Mouse (Mus musculus): ENCODE results near the gene Gm4559. TPM values are rescaled to one million over a fixed set of nuclear protein-coding genes. Genes with fewer than 3 reads are reported as not detected.
A peak's percentile ranks its signal among the peaks of the same experiment; 100 is the strongest.
"Not testable (repeated sequence)": the region's sequence is repeated elsewhere in the genome, so short reads cannot be mapped to it uniquely, and the experiment has no call there.

Gm4559 gene
- polyA plus RNA-seq, 1 experiment = not detected

DNA sequence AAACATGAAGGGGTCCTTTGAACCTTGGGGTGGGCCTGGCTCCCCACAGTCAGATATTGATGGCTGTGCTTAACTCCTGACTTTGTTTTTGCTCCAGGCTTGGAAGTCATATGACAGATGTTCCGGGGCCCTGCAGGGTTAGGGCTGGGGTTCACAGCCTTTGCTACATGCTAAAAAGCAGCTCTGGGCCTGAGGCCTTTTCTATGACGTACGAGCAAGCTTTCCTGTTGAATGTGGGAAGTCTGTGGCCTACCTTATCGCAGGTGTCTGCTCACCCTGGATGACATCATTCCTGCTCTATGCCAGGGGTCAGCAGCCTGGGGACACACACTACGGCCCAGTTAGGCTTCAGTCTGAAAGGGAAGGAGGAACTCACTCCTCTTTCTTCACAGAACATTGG is 43.1 kb upstream of the Gm4559 start:
- Histone ChIP-seq H3K4me1 (ENCODE audit: control insufficient read depth, insufficient read depth, low read length) (no peaks in the 10 kb centered on the region), H3K9ac (ENCODE audit: low read depth, poor library complexity, severe bottlenecking) (no peak overlapping the region), H3K27me3 (ENCODE audit: control insufficient read depth, insufficient read depth, low read length, poor library complexity, severe bottlenecking) (no peaks in the 10 kb centered on the region), H3K9me3 (replicated peaks; ENCODE audit: control insufficient read depth, insufficient read depth, low read length, poor library complexity, severe bottlenecking) (no peaks in the 10 kb centered on the region), H3K27ac (ENCODE audit: insufficient read depth, low read length) (no peak overlapping the region), H3K36me3 (ENCODE audit: control insufficient read depth, insufficient read depth, low read length, poor library complexity, severe bottlenecking) (no peaks in the 10 kb centered on the region), H3K4me3 (ENCODE audit: low read depth, low read length) (no peak overlapping the region)
- TF ChIP-seq EP300 (IDR thresholded peaks at IDR 0.05; ENCODE audit: insufficient read depth, low read depth, low read length) (no peak), POLR2A (IDR thresholded peaks at IDR 0.05; ENCODE audit: insufficient read depth, low read length) (no peak), CTCF (IDR thresholded peaks at IDR 0.05; ENCODE audit: low read depth, low read length) (no peak)

DNA sequence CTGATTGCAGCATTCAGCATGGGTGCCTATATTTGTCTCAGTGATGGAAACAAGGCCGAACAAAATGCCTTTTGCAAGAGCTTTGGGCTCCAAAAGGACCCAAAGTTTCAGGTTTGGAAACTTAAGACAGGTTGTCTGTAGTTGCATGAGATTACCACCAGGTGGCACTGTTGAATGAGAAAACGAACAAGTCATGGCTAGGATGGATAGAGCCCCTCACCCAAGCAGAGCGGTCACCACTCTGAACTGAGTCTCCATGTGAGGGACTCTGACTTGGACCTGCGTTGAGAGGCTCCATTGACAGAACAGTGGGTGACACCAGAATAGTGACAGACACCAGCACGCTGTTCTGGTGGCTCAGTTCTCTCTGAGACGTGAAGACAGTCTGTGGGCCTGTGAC is 42.4 kb upstream of the Gm4559 start:
- Histone ChIP-seq H3K4me3 (ENCODE audit: low read depth, low read length) (no peak overlapping the region), H3K4me1 (ENCODE audit: control insufficient read depth, insufficient read depth, low read length) (no peaks in the 10 kb centered on the region), H3K9ac (ENCODE audit: low read depth, poor library complexity, severe bottlenecking) (no peak overlapping the region), H3K9me3 (replicated peaks; ENCODE audit: control insufficient read depth, insufficient read depth, low read length, poor library complexity, severe bottlenecking) (no peaks in the 10 kb centered on the region), H3K36me3 (ENCODE audit: control insufficient read depth, insufficient read depth, low read length, poor library complexity, severe bottlenecking) (no peaks in the 10 kb centered on the region), H3K27me3 (ENCODE audit: control insufficient read depth, insufficient read depth, low read length, poor library complexity, severe bottlenecking) (no peaks in the 10 kb centered on the region), H3K27ac (ENCODE audit: insufficient read depth, low read length) (no peak overlapping the region)
- TF ChIP-seq EP300 (IDR thresholded peaks at IDR 0.05; ENCODE audit: insufficient read depth, low read depth, low read length) (no peak), CTCF (IDR thresholded peaks at IDR 0.05; ENCODE audit: low read depth, low read length) (peak; percentile 48)

DNA sequence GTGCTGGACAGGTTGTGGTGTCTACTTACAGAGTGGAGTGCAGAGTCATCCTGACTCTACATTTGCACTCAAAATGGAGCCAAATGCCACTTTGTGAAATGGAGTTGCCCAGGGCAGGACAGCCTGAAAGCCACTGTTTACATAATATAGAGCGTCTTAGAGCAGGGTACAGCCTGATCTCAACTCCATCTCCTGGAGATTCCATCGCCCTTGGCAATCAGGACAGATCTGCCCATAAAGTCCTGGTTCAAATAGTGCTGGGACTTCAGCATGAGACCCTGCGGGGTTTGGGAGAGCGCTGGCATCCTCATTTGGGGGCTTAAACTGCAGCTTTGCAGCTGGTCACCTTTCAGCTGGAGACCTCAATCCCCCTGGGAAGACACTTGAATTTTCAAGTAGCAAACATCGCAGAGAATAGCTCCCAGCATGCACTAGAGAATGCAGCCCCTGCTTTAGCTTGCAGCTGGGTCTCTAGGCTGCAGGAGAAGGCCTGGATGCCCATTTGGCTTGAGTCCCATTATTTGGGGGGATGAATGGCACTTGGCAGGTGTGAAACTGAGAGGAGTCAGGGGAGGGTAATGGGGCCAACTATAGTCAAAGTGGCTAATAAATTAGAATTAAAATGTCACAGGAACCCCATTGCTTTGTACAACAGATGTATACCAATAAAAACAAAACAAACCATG is 40.6 kb upstream of the Gm4559 start:
- TF ChIP-seq EP300 (IDR thresholded peaks at IDR 0.05; ENCODE audit: insufficient read depth, low read depth, low read length) (no peak), POLR2A (IDR thresholded peaks at IDR 0.05; ENCODE audit: insufficient read depth, low read length) (no peak), CTCF (IDR thresholded peaks at IDR 0.05; ENCODE audit: low read depth, low read length) (no peak)
- H3K27me3 ChIP-seq (ENCODE audit: control insufficient read depth, insufficient read depth, low read length, poor library complexity, severe bottlenecking) = no peaks in the 10 kb centered on the region
- no peak overlapping the region for H3K9ac ChIP-seq (ENCODE audit: low read depth, poor library complexity, severe bottlenecking)
- no peaks in the 10 kb centered on the region for H3K36me3 ChIP-seq (ENCODE audit: control insufficient read depth, insufficient read depth, low read length, poor library complexity, severe bottlenecking)
- H3K9me3 ChIP-seq (replicated peaks; ENCODE audit: control insufficient read depth, insufficient read depth, low read length, poor library complexity, severe bottlenecking) = no peaks in the 10 kb centered on the region
- no peak overlapping the region for H3K27ac ChIP-seq (ENCODE audit: insufficient read depth, low read length)
- H3K4me3 ChIP-seq (ENCODE audit: low read depth, low read length) = no peak overlapping the region
- H3K4me1 ChIP-seq (ENCODE audit: control insufficient read depth, insufficient read depth, low read length) = no peaks in the 10 kb centered on the region

DNA sequence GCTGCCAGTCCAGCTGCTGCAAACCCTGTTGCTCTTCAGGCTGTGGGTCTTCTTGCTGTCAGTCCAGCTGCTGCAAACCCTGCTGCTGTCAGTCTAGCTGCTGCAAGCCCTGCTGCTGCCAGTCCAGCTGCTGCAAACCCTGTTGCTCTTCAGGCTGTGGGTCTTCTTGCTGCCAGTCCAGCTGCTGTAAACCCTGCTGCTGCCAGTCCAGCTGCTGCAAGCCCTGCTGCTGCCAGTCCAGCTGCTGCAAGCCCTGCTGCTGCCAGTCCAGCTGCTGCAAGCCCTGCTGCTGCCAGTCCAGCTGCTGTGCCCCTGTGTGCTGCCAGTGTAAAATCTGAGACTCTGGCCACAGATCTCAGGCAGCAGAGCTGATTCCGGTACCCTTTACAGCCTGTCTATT is 29.8 kb upstream of the Gm4559 start:
- not testable (repeated sequence) for H3K4me1 ChIP-seq (ENCODE audit: control insufficient read depth, insufficient read depth, low read length); H3K4me3 ChIP-seq (ENCODE audit: low read depth, low read length); H3K9me3 ChIP-seq (replicated peaks; ENCODE audit: control insufficient read depth, insufficient read depth, low read length, poor library complexity, severe bottlenecking); H3K27ac ChIP-seq (ENCODE audit: insufficient read depth, low read length); H3K36me3 ChIP-seq (ENCODE audit: control insufficient read depth, insufficient read depth, low read length, poor library complexity, severe bottlenecking); H3K27me3 ChIP-seq (ENCODE audit: control insufficient read depth, insufficient read depth, low read length, poor library complexity, severe bottlenecking); H3K9ac ChIP-seq (ENCODE audit: low read depth, poor library complexity, severe bottlenecking)

GRCm38 (mm10) chr7:142303249-142303648 is 29.1 kb upstream of the Gm4559 start, which contains the start of gene Krtap5-4:
Gene Krtap5-4, plus strand, starts transcription at chr7:142303549.
- Histone ChIP-seq H3K36me3 (ENCODE audit: control insufficient read depth, insufficient read depth, low read length, poor library complexity, severe bottlenecking) (no peaks in the 10 kb centered on the region), H3K9me3 (replicated peaks; ENCODE audit: control insufficient read depth, insufficient read depth, low read length, poor library complexity, severe bottlenecking) (no peaks in the 10 kb centered on the region), H3K4me1 (ENCODE audit: control insufficient read depth, insufficient read depth, low read length) (no peaks in the 10 kb centered on the region), H3K9ac (ENCODE audit: low read depth, poor library complexity, severe bottlenecking) (no peak within 1 kb of the TSS), H3K27me3 (ENCODE audit: control insufficient read depth, insufficient read depth, low read length, poor library complexity, severe bottlenecking) (no peaks in the 10 kb centered on the region; the same call in 1 of the 2 replicates), H3K4me3 (ENCODE audit: low read depth, low read length) (no peak within 1 kb of the TSS), H3K27ac (ENCODE audit: insufficient read depth, low read length) (no peak within 1 kb of the TSS)
- no peak for TF ChIP-seq EP300 (IDR thresholded peaks at IDR 0.05; ENCODE audit: insufficient read depth, low read depth, low read length)

DNA sequence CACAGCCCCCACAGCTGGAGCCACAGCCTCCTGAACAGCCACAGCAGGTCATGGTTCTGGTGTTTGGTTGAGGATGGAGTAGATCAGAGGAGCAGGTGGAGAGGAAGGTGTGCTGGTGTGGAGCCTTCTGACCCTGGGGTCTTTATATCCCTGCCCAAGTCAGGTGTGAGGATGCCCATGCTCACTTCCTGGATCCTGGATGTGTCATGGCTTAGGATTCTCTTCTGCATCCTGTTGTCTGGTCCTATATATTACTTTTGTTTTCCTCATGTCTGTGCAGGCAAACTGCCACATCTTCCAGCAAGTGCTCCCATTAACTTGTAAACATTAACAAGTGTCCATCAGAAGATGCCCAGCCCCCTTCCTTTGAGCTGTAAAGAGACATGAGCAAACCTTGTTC is 22.9 kb upstream of the Gm4559 start, which contains the start of gene Krtap5-1:
Krtap5-1 (minus strand) TSS at position 101 of the 400 bp plus-strand sequence.
- H3K4me1 ChIP-seq (ENCODE audit: control insufficient read depth, insufficient read depth, low read length); H3K9me3 ChIP-seq (replicated peaks; ENCODE audit: control insufficient read depth, insufficient read depth, low read length, poor library complexity, severe bottlenecking); H3K27me3 ChIP-seq (ENCODE audit: control insufficient read depth, insufficient read depth, low read length, poor library complexity, severe bottlenecking); H3K4me3 ChIP-seq (ENCODE audit: low read depth, low read length); H3K9ac ChIP-seq (ENCODE audit: low read depth, poor library complexity, severe bottlenecking); H3K36me3 ChIP-seq (ENCODE audit: control insufficient read depth, insufficient read depth, low read length, poor library complexity, severe bottlenecking); H3K27ac ChIP-seq (ENCODE audit: insufficient read depth, low read length): not testable (repeated sequence)

DNA sequence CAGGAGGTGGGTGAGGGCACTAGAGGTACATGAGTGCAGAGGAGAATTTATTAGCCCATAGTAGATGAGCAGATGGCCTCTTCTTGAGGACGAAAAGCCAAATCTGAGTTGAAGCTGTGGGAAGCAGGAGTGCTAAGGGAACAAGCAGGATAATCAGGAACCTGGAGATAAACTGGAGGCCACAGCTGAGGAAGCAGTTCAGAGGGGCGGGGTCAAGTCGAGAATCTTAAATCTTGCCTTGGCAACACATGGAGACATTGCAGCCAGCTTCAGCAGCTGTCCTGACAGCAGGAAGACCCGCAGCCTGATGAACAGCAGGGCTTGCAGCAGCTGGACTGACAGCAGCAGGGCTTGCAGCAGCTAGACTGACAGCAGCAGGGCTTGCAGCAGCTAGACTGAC is 21.9 kb upstream of the Gm4559 start:
- H3K9ac ChIP-seq (ENCODE audit: low read depth, poor library complexity, severe bottlenecking); H3K36me3 ChIP-seq (ENCODE audit: control insufficient read depth, insufficient read depth, low read length, poor library complexity, severe bottlenecking); H3K4me1 ChIP-seq (ENCODE audit: control insufficient read depth, insufficient read depth, low read length); H3K27me3 ChIP-seq (ENCODE audit: control insufficient read depth, insufficient read depth, low read length, poor library complexity, severe bottlenecking); H3K9me3 ChIP-seq (replicated peaks; ENCODE audit: control insufficient read depth, insufficient read depth, low read length, poor library complexity, severe bottlenecking); H3K4me3 ChIP-seq (ENCODE audit: low read depth, low read length); H3K27ac ChIP-seq (ENCODE audit: insufficient read depth, low read length): not testable (repeated sequence)

All from ES-Bruce4 (cell line).